Mouse (Mus musculus) thymus, adult 2 months (tissue): Measurements from ENCODE around the gene Abcc9. TPM values are rescaled to one million over a fixed set of nuclear protein-coding genes. Genes with fewer than 3 reads are reported as not detected.

ENCODE experiments used
- DNase-seq: peaks from one replicate; pipeline ENCODE4 v3.0.0; 2021
- H3K27ac ChIP-seq: fragments of 200-500 bp; 2 replicates; pipeline ENCODE4 v1.5.1; 2012; ENCODE audit warnings: low read length, control low read depth; ENCODE audit not compliant: control insufficient read depth, insufficient read depth
- H3K27me3 ChIP-seq: fragments of 200-500 bp; 2 replicates; pipeline ENCODE4 v1.6.1; 2012; ENCODE audit warnings: mild to moderate bottlenecking, low read length, moderate library complexity, mixed read lengths; ENCODE audit not compliant: control insufficient read depth, insufficient read depth
- H3K36me3 ChIP-seq: fragments of 200-500 bp; 2 replicates; pipeline ENCODE4 v1.6.1; 2012; ENCODE audit warnings: mild to moderate bottlenecking, low read length, moderate library complexity; ENCODE audit not compliant: control insufficient read depth, insufficient read depth
- H3K4me1 ChIP-seq: fragments of 200-500 bp; replicated peaks from 2 replicates; pipeline ENCODE4 v1.6.1; 2012; ENCODE audit warnings: low read length; ENCODE audit not compliant: control insufficient read depth, insufficient read depth
- H3K4me3 ChIP-seq: fragments of 200-500 bp; 2 replicates; pipeline ENCODE4 v1.5.1; 2012; ENCODE audit warnings: mild to moderate bottlenecking, low read length, control low read depth, moderate library complexity; ENCODE audit not compliant: control insufficient read depth, insufficient read depth
- CTCF ChIP-seq: fragments of 200-500 bp; IDR thresholded peaks from 2 replicates; pipeline ENCODE4 v1.5.1; 2012; ENCODE audit warnings: mild to moderate bottlenecking, control low read depth, low read length, moderate library complexity, borderline replicate concordance; ENCODE audit not compliant: control insufficient read depth, poor library complexity, insufficient read depth; ENCODE audit errors: extremely low read depth
- POLR2A ChIP-seq: fragments of 200-500 bp; IDR thresholded peaks from 2 replicates; pipeline ENCODE4 v1.6.1; 2012; ENCODE audit warnings: mild to moderate bottlenecking, low read length, control low read depth, moderate library complexity; ENCODE audit not compliant: control insufficient read depth, poor library complexity, insufficient read depth; ENCODE audit errors: extremely low read depth
- WGBS: fragments of 180-500 bp; shearing (Covaris S2); methylation state at CpG from one replicate; pipeline ENCODE4 v1.1.7; 2018; 5-methylcytosine and 5-hydroxymethylcytosine counted together
- polyA plus RNA-seq: library from polyadenylated mRNA; depleted of rRNA; stranded (reverse); fragments of >200 nt; gene quantifications from 2 replicates; pipeline ENCODE4 v1.2.3, GENCODE M21; 2012

The Abcc9 gene
- polyA plus RNA-seq, 1 experiment: 2.9 TPM

DNA sequence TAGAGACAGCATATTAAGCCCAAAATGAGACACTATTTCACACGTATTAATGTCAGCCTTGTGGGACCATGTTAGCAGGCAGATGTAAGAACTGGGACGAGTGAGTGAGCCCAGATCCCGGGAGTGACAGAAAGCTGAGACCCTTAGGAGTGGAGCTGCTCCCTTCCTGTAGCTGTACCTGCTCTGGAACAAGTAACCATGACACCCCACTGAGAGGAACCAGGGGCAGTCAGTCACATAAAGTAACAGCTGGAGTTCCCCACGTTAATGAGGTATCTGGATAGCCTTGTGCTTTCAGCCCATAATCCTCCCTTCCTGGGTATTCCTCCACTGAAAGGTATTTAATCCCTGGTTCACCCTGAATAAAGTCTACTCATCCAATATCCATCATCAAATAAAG is 41.1 kb upstream of the Abcc9 start:
- 92% methylated on average over 4 of the region's 4 CpGs for WGBS
- no peak for DNase-seq
- Histone ChIP-seq H3K36me3 (no peaks in the 10 kb centered on the region), H3K27me3 (no peaks in the 10 kb centered on the region), H3K4me1 (peaks cover 2% of the 10 kb centered on the region; the same call in 1 of the 2 replicates), H3K27ac (no peak overlapping the region), H3K4me3 (no peak overlapping the region)
- TF ChIP-seq POLR2A (no peak), CTCF (no peak)

DNA sequence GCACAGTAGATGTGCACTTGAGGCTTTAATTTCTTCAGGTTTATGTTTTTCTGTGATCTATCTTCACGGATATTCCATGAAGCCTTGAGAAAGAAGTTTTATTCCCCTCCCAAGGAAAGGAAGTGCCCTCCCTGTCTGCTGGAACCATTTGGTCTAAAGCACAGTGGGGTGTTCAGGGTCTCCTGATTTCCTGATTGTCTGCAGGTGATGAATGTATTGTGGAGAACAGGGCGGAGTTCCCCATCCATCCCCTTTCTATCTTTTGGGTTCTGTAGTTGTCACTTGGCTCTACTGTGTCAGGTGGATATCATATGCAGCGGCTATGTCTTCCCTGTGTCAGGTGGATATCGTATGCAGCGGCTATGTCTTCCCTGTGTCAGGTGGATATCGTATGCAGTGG is 39.6 kb upstream of the Abcc9 start:
- DNase-seq: no peak
- Histone ChIP-seq H3K27me3 (no peaks in the 10 kb centered on the region), H3K4me1 (peaks cover 2% of the 10 kb centered on the region; the same call in 1 of the 2 replicates), H3K4me3 (no peak overlapping the region), H3K36me3 (no peaks in the 10 kb centered on the region), H3K27ac (no peak overlapping the region)
- TF ChIP-seq CTCF (no peak), POLR2A (no peak)
- WGBS: 93% methylated on average over 6 of the region's 6 CpGs

DNA sequence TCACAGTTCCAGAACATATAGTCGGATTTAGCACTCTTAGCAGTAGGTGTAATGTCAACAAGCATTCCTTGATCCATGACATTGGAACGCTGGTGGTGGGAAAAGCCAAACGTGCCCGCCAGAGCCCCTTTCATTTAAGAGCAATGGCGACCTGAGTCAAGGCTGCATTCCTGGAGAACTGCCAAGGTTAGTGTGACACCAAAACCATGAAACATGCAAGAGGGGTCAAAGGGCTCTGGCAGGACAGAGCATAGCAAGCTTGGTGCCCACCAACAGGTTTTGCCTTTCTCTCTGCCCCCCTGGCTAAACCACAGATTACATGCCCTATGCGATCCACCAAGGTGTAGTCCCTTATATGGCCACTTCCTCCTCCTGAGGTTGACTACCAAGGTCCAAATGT is 36.5 kb upstream of the Abcc9 start:
- no peak for DNase-seq
- TF ChIP-seq CTCF (no peak), POLR2A (no peak)
- WGBS: 91% methylated on average over 6 of the region's 6 CpGs
- no peaks in the 10 kb centered on the region for H3K27me3 ChIP-seq
- no peak overlapping the region for H3K27ac ChIP-seq
- H3K36me3 ChIP-seq: no peaks in the 10 kb centered on the region
- no peak overlapping the region for H3K4me3 ChIP-seq
- H3K4me1 ChIP-seq: no peaks in the 10 kb centered on the region

DNA sequence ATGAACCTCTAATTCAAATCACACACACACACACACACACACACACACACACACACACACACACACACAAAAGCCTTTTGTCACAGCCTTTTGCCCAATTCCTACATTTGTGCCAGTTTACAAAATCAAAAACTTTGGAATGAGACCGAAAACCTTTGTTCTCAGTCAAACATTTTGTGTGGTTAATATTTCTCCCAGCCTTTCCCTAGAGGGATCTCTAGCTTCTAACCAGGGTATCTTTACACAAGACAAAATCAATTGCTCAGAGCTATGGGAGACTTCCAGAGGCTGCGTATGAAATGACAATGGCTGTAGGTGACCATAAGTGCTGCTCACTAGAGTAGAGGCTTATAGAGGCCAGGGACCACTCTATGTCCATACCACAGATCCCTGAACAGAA is 36.1 kb upstream of the Abcc9 start:
- Histone ChIP-seq H3K27me3 (no peaks in the 10 kb centered on the region), H3K4me3 (no peak overlapping the region), H3K27ac (no peak overlapping the region), H3K4me1 (no peaks in the 10 kb centered on the region), H3K36me3 (no peaks in the 10 kb centered on the region)
- DNase-seq: no peak
- TF ChIP-seq CTCF: no peak
- no peak for TF ChIP-seq POLR2A
- 97% methylated on average over 2 of the region's 2 CpGs for WGBS

DNA sequence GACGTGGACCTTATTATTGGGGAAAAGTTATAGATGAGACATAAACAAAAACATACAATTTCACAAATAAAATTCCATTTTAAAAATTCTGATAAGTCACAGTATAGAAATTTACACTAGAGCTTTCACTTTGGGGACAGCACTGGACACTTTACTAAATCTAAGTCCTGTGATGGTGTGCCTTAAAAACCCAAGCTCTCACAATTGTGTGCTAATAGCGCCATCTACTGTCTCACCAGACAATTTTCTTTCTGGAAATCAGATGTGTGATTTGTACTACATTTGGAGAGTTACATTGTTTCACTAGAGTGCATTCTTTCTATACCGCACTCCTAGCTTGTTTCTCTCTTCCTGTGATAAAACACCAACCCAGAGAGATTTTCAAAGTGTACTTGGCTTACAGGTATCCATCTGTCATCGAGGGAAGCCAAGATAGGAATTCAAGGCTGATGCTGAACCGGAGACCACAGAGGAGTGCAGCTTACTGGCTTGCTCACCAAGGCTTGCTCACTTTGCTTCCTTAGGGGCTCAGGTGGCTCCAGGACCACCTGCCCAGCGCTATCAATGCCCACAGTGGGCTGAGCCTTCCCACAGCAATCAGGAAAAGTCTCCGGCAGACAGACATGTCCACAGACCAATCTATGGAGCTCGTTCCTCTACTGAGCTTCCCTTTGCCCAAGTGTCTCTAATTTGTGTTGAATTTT is 33.3 kb upstream of the Abcc9 start:
- no peak overlapping the region for H3K27ac ChIP-seq
- no peak overlapping the region for H3K4me3 ChIP-seq
- H3K36me3 ChIP-seq: no peaks in the 10 kb centered on the region
- no peaks in the 10 kb centered on the region for H3K4me1 ChIP-seq
- no peaks in the 10 kb centered on the region for H3K27me3 ChIP-seq
- TF ChIP-seq POLR2A: no peak
- TF ChIP-seq CTCF: no peak
- WGBS: 53% methylated on average over 8 of the region's 8 CpGs
- DNase-seq: peak; percentile 24

DNA sequence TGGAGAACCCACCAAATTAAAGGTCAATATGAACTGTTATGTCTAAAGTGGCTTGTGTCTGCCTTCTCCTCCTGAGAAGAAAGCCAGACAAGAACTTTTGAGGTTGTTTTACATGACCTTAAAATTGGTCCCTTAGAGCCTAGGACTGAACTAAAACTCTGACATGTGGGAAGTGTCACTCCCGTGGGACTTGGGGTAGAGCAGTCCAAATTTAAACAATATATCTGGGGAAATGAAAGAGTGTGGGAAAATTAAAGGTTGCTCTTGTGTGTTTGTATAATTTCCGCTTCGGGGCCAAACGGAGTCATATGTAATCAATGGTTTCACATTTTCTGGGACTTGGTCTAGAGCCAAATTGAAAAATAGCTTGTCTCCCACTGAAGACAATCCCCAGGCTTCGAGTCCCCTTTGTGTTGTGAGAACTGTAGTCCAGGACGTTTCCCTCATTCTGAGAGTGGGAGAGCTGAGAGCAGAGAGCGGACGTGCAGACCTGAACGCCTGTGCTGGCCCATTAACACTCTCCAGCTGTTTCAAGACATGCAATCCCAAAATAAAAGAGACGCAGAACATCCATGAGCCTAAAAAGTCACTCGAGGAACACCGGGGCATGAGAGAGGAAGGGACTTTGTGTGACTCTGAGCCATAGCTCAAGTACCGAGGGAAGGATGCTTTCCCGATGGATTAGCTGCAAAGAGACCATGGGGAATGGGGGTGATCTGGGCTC is 30.6 kb upstream of the Abcc9 start:
- H3K27ac ChIP-seq: no peak overlapping the region

DNA sequence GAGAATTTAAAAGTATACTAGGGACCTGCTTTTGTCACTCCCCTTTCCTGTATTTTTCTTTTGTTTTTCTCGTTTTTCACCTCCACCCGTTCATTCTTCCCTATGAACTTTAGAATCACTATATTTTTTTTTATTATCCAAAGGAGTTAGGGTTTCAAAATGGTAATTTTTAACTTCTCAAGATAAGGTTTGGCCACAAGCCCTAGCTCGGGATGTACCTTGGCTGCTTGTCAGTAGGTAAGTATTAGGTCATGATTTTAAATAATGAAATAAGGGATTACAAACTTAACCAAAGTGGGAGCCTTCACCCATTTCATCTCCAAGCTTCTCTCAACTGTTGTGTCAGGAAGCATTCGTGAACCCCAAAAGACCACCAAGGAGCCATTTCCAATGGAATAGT is 23.9 kb upstream of the Abcc9 start:
- Histone ChIP-seq H3K4me1 (no peaks in the 10 kb centered on the region), H3K36me3 (no peaks in the 10 kb centered on the region), H3K27ac (no peak overlapping the region), H3K4me3 (no peak overlapping the region), H3K27me3 (no peaks in the 10 kb centered on the region)
- TF ChIP-seq CTCF: no peak
- TF ChIP-seq POLR2A: no peak
- no peak for DNase-seq
- 90% methylated on average over 4 of the region's 4 CpGs for WGBS

More for the DNA sequence above, 30.6 kb upstream of the Abcc9 start:
- WGBS: 87% methylated on average over 14 of the region's 14 CpGs
- no peaks in the 10 kb centered on the region for H3K4me1 ChIP-seq
- no peak for DNase-seq
- TF ChIP-seq CTCF (no peak), POLR2A (no peak)
- no peak overlapping the region for H3K4me3 ChIP-seq
- no peaks in the 10 kb centered on the region for H3K36me3 ChIP-seq
- no peaks in the 10 kb centered on the region for H3K27me3 ChIP-seq
